In the genomic region with DNA sequence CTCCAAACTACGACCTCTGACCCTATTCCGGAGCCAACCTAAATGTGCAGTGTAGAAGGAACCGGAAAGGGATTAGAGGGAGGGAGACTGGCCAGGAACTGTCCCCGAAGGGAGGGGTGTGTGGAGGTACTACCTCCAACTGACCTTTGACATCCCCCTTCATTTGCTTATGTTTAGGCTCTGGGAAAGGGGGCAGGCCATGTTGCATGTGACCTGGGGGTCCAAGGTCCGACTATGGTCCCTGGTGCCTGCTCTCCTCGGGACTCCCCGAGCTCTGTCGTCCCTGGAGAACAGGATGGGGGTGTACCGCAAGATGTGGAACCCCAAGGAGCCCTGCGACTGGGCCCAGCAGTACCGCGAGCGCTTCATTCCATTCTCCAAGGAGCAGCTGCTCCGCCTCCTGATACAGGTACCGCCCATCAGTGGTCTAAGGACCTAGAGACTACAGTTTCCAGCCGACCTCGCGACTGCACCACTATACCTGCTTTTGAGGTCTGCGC, we compare ENCODE assay signal across 8 mouse cellular contexts. TPM values are rescaled to one million over a fixed set of nuclear protein-coding genes. Genes with fewer than 3 reads are reported as not detected.
DNase-seq lines count a peak whose midpoint lies in the region; ATAC-seq lines count a peak whose summit lies in the region.

No protein-coding gene starts in this region.

- no peaks in the 10 kb centered on the region for H3K36me3 ChIP-seq in embryonic facial prominence, embryonic 12.5 days
- H3K36me3 ChIP-seq in heart, embryonic 14.5 days (ENCODE audit: control insufficient read depth, insufficient read depth, low read length): no peaks in the 10 kb centered on the region
- no peaks in the 10 kb centered on the region for H3K36me3 ChIP-seq in liver, embryonic 15.5 days (replicated peaks)
- no peaks in the 10 kb centered on the region for H3K36me3 ChIP-seq in neural tube, embryonic 12.5 days

- H3K4me1 ChIP-seq in embryonic facial prominence, embryonic 12.5 days: peaks cover 8% of the 10 kb centered on the region; the same call in 1 of the 2 replicates
- H3K4me1 ChIP-seq in heart, embryonic 14.5 days (ENCODE audit: control insufficient read depth in 2 of 2, insufficient read depth in 2 of 2, low read length in 2 of 2): peaks cover 3 to 4% of the 10 kb centered on the region in 2 experiments; a peak in 3 of 4 replicates
- peaks cover 35% of the 10 kb centered on the region for H3K4me1 ChIP-seq in liver, embryonic 15.5 days (replicated peaks)
- H3K4me1 ChIP-seq in neural tube, embryonic 12.5 days: peaks cover 10% of the 10 kb centered on the region

- peak overlapping the region; percentile 53 for H3K4me3 ChIP-seq in embryonic facial prominence, embryonic 12.5 days
- peak overlapping the region; percentile 50 to 59 for H3K4me3 ChIP-seq in heart, embryonic 14.5 days (ENCODE audit: control insufficient read depth in 1 of 2, insufficient read depth in 1 of 2, low read depth in 1 of 2, low read length in 2 of 2)
- peak overlapping the region; percentile 62 for H3K4me3 ChIP-seq in liver, embryonic 15.5 days (replicated peaks)
- H3K4me3 ChIP-seq in neural tube, embryonic 12.5 days: peak overlapping the region; percentile 46

- H3K9me3 ChIP-seq in embryonic facial prominence, embryonic 12.5 days: no peaks in the 10 kb centered on the region
- no peaks in the 10 kb centered on the region for H3K9me3 ChIP-seq in heart, embryonic 14.5 days (ENCODE audit: control insufficient read depth, low read length)
- H3K9me3 ChIP-seq in liver, embryonic 15.5 days (replicated peaks): no peaks in the 10 kb centered on the region
- H3K9me3 ChIP-seq in neural tube, embryonic 12.5 days: no peaks in the 10 kb centered on the region

- H3K4me2 ChIP-seq in embryonic facial prominence, embryonic 12.5 days (replicated peaks): peak overlapping the region; percentile 81
- peak overlapping the region; percentile 96 for H3K4me2 ChIP-seq in heart, embryonic 14.5 days (ENCODE audit: low read length)
- peak overlapping the region; percentile 88 for H3K4me2 ChIP-seq in liver, embryonic 15.5 days
- peak overlapping the region; percentile 89 for H3K4me2 ChIP-seq in neural tube, embryonic 12.5 days (replicated peaks)

- peak; percentile 67 for ATAC-seq in embryonic facial prominence, embryonic 12.5 days (ENCODE audit: insufficient number of reproducible peaks, insufficient read depth, low FRiP score, low TSS enrichment)
- peak; percentile 18 for ATAC-seq in heart, embryonic 14.5 days (ENCODE audit: insufficient number of reproducible peaks, insufficient read depth, low FRiP score, low read depth)
- ATAC-seq in liver, embryonic 15.5 days (ENCODE audit: insufficient read depth): peak; percentile 75
- ATAC-seq in neural tube, embryonic 12.5 days (ENCODE audit: low FRiP score, low read depth): peak; percentile 67

- peak overlapping the region; percentile 56 for H3K9ac ChIP-seq in embryonic facial prominence, embryonic 12.5 days
- peak overlapping the region; percentile 81 for H3K9ac ChIP-seq in heart, embryonic 14.5 days (ENCODE audit: low read length)
- peak overlapping the region; percentile 56 for H3K9ac ChIP-seq in liver, embryonic 15.5 days
- peak overlapping the region; percentile 67 for H3K9ac ChIP-seq in neural tube, embryonic 12.5 days

- peak overlapping the region; percentile 75 for H3K27ac ChIP-seq in embryonic facial prominence, embryonic 12.5 days
- H3K27ac ChIP-seq in heart, embryonic 14.5 days (replicated peaks in 1 of 2; ENCODE audit: control insufficient read depth in 1 of 2, insufficient read depth in 1 of 2, low read depth in 2 of 2, low read length in 2 of 2): peak overlapping the region; percentile 44 to 79
- peak overlapping the region; percentile 81 for H3K27ac ChIP-seq in liver, embryonic 15.5 days (replicated peaks)
- 0 out of 2 replicates have a peak overlapping the region, but pooled peaks have one; percentile 20 for H3K27ac ChIP-seq in neural tube, embryonic 12.5 days

- under 1% methylated on average over 19 of the region's 19 CpGs for WGBS in embryonic facial prominence, embryonic 12.5 days
- WGBS in heart, embryonic 14.5 days: under 1% methylated on average over 19 of the region's 19 CpGs
- under 1% methylated on average over 19 of the region's 19 CpGs for WGBS in liver, embryonic 15.5 days (ENCODE audit: insufficient replicate concordance)
- under 1% methylated on average over 19 of the region's 19 CpGs for WGBS in neural tube, embryonic 12.5 days

- H3K27me3 ChIP-seq in embryonic facial prominence, embryonic 12.5 days: no peaks in the 10 kb centered on the region
- no peaks in the 10 kb centered on the region for H3K27me3 ChIP-seq in heart, embryonic 14.5 days (ENCODE audit: control insufficient read depth, insufficient read depth, low read length)
- no peaks in the 10 kb centered on the region for H3K27me3 ChIP-seq in liver, embryonic 15.5 days
- H3K27me3 ChIP-seq in neural tube, embryonic 12.5 days (replicated peaks): 0 out of 2 replicates have a peak, but pooled peaks cover 6% of the 10 kb centered on the region

- peak; percentile 29 to 59 for DNase-seq in urinary bladder, adult 18-20 months (ENCODE audit: low spot score in 2 of 2)
- no peak for DNase-seq in urinary bladder, postnatal 10 days (ENCODE audit: low spot score)
- peak; percentile 83 for DNase-seq in kidney, postnatal 14 days
- DNase-seq in thymus, postnatal 10 days (ENCODE audit: low spot score in 2 of 2): peak; percentile 44 to 47

RNA-seq across cellular contexts. Expression of gene Tmem143, which starts 0.6 kb away (rescaled TPM):
- polyA plus RNA-seq in embryonic facial prominence, embryonic 12.5 days (2016; fragmentation: Nextera tagmentation; extraction: Ambion mirVana): 5.7 and 6.5 TPM in 2 replicates
- polyA plus RNA-seq in heart, embryonic 14.5 days (2014; fragmentation: Nextera tagmentation; extraction: Ambion mirVana): 5.1 and 8.7 TPM in 2 replicates
- 3.6 and 4.0 TPM in 2 replicates for polyA plus RNA-seq in liver, embryonic 15.5 days (2015; fragmentation: Nextera tagmentation; extraction: Ambion mirVana)
- 3.9 and 4.4 TPM in 2 replicates for polyA plus RNA-seq in neural tube, embryonic 12.5 days (2016; fragmentation: Nextera tagmentation; extraction: Ambion mirVana)

RNA-seq across cellular contexts. Expression of gene Syngr4, which starts 0.8 kb away (rescaled TPM):
- 0.33 and 0.82 TPM in 2 replicates for polyA plus RNA-seq in embryonic facial prominence, embryonic 12.5 days (2016; fragmentation: Nextera tagmentation; extraction: Ambion mirVana)
- polyA plus RNA-seq in heart, embryonic 14.5 days (2014; fragmentation: Nextera tagmentation; extraction: Ambion mirVana): 0.86 and 1.5 TPM in 2 replicates
- polyA plus RNA-seq in liver, embryonic 15.5 days (2015; fragmentation: Nextera tagmentation; extraction: Ambion mirVana): 0.94 and 1.3 TPM in 2 replicates
- 0.22 and 0.56 TPM in 2 replicates for polyA plus RNA-seq in neural tube, embryonic 12.5 days (2016; fragmentation: Nextera tagmentation; extraction: Ambion mirVana)

RNA-seq across cellular contexts. Expression of gene Grin2d, which starts 19.1 kb away (rescaled TPM):
- polyA plus RNA-seq in embryonic facial prominence, embryonic 12.5 days (2016; fragmentation: Nextera tagmentation; extraction: Ambion mirVana): 0.56 and 0.64 TPM in 2 replicates
- polyA plus RNA-seq in heart, embryonic 14.5 days (2014; fragmentation: Nextera tagmentation; extraction: Ambion mirVana): 0.12 and 0.15 TPM in 2 replicates
- polyA plus RNA-seq in liver, embryonic 15.5 days (2015; fragmentation: Nextera tagmentation; extraction: Ambion mirVana): 0.05 TPM in 2 replicates
- 1.3 and 1.5 TPM in 2 replicates for polyA plus RNA-seq in neural tube, embryonic 12.5 days (2016; fragmentation: Nextera tagmentation; extraction: Ambion mirVana)

RNA-seq across cellular contexts. Expression of gene Emp3, which starts 23.9 kb away (rescaled TPM):
- polyA plus RNA-seq in embryonic facial prominence, embryonic 12.5 days (2016; fragmentation: Nextera tagmentation; extraction: Ambion mirVana): 78.5 and 84.9 TPM in 2 replicates
- polyA plus RNA-seq in heart, embryonic 14.5 days (2014; fragmentation: Nextera tagmentation; extraction: Ambion mirVana): 76.6 and 90.5 TPM in 2 replicates
- polyA plus RNA-seq in liver, embryonic 15.5 days (2015; fragmentation: Nextera tagmentation; extraction: Ambion mirVana): 59.9 and 65.0 TPM in 2 replicates
- 32.8 and 33.2 TPM in 2 replicates for polyA plus RNA-seq in neural tube, embryonic 12.5 days (2016; fragmentation: Nextera tagmentation; extraction: Ambion mirVana)

RNA-seq across cellular contexts. Expression of gene Kdelr1, which starts 24.7 kb away (rescaled TPM):
- polyA plus RNA-seq in embryonic facial prominence, embryonic 12.5 days (2016; fragmentation: Nextera tagmentation; extraction: Ambion mirVana): 53.6 and 66.3 TPM in 2 replicates
- 85.7 and 125 TPM in 2 replicates for polyA plus RNA-seq in heart, embryonic 14.5 days (2014; fragmentation: Nextera tagmentation; extraction: Ambion mirVana)
- polyA plus RNA-seq in liver, embryonic 15.5 days (2015; fragmentation: Nextera tagmentation; extraction: Ambion mirVana): 27.6 TPM in 2 replicates
- polyA plus RNA-seq in neural tube, embryonic 12.5 days (2016; fragmentation: Nextera tagmentation; extraction: Ambion mirVana): 41.8 and 54.4 TPM in 2 replicates

Comparison
In these comparisons a context has a peak if more than half of its experiments do, and no peak if none do; other contexts are left out.
1. ATAC-seq: peak in every context shown above with its lines; median percentile 75 in liver, embryonic 15.5 days; 67 in embryonic facial prominence, embryonic 12.5 days; 67 in neural tube, embryonic 12.5 days; 18 in heart, embryonic 14.5 days.
2. H3K27ac ChIP-seq: peak in every context shown above with its lines; median percentile 81 in liver, embryonic 15.5 days; 75 in embryonic facial prominence, embryonic 12.5 days; 62 in heart, embryonic 14.5 days; 20 in neural tube, embryonic 12.5 days.